Mouse (Mus musculus) midbrain, embryonic 11.5 days (tissue): ENCODE data around the gene Gm13871. TPM values are rescaled to one million over a fixed set of nuclear protein-coding genes. Genes with fewer than 3 reads are reported as not detected.
"Not testable (repeated sequence)": the region's sequence is repeated elsewhere in the genome, so short reads cannot be mapped to it uniquely, and the experiment has no call there.

ENCODE experiments used
- ATAC-seq: fragments of 200-750 bp; cut with Nextera tagmentation; 2 replicates; pipeline ENCODE4 v1.8.0; 2017; ENCODE audit warnings: moderate TSS enrichment, moderate library complexity; ENCODE audit not compliant: low FRiP score
- DNase-seq: peaks from one replicate; pipeline ENCODE4 v3.0.0; 2015; ENCODE audit warnings: low spot score; ENCODE audit errors: missing footprints
- H3K27ac ChIP-seq: fragments of 300-500 bp; sonication (generic); 2 replicates; pipeline ENCODE4 v1.5.1; 2014; ENCODE audit warnings: low read depth, low read length
- H3K27me3 ChIP-seq: fragments of 300-500 bp; sonication (generic); 2 replicates; pipeline ENCODE4 v1.6.1; 2014; ENCODE audit warnings: mild to moderate bottlenecking, low read length, moderate library complexity, mixed read lengths; ENCODE audit not compliant: control insufficient read depth, insufficient read depth
- H3K36me3 ChIP-seq: fragments of 300-500 bp; sonication (generic); 2 replicates; pipeline ENCODE4 v1.6.1; 2014; ENCODE audit warnings: mild to moderate bottlenecking, low read length, moderate library complexity, mixed read lengths; ENCODE audit not compliant: control insufficient read depth, insufficient read depth
- H3K4me1 ChIP-seq: fragments of 300-500 bp; sonication (generic); 2 replicates; pipeline ENCODE4 v1.6.1; 2014; ENCODE audit warnings: low read length; ENCODE audit not compliant: control insufficient read depth, insufficient read depth
- H3K4me2 ChIP-seq: fragments of 300-500 bp; sonication (generic); 2 replicates; pipeline ENCODE4 v1.6.1; 2014; ENCODE audit warnings: mild to moderate bottlenecking, moderate library complexity
- H3K4me3 ChIP-seq: fragments of 300-500 bp; sonication (generic); 2 replicates; pipeline ENCODE4 v1.5.1; 2014; ENCODE audit warnings: low read depth, low read length
- H3K9ac ChIP-seq: fragments of 300-500 bp; sonication (generic); 2 replicates; pipeline ENCODE4 v1.6.1; 2014; ENCODE audit warnings: low read length
- H3K9me3 ChIP-seq: fragments of 300-500 bp; sonication (generic); 2 replicates; pipeline ENCODE4 v1.6.1; 2016; ENCODE audit warnings: low read length; ENCODE audit not compliant: control insufficient read depth
- WGBS: fragments of 180-500 bp; shearing (Covaris S2); extraction: QIAGEN DNeasy Blood & Tissue Kit; methylation state at CpG from one replicate; pipeline ENCODE4 v1.1.7; 2014; 5-methylcytosine and 5-hydroxymethylcytosine counted together
- polyA plus RNA-seq: library from polyadenylated mRNA; unstranded; fragments of >200 nt; fragmentation: Nextera tagmentation; extraction: Ambion mirVana; gene quantifications from 2 replicates; pipeline ENCODE4 v1.2.1, GENCODE M21; 2014

The Gm13871 gene
- polyA plus RNA-seq, result not detected in 2 replicates

- H3K4me2 ChIP-seq, H3K9me3 ChIP-seq, H3K27ac ChIP-seq, ATAC-seq, H3K27me3 ChIP-seq, H3K4me1 ChIP-seq, H3K9ac ChIP-seq, DNase-seq, H3K4me3 ChIP-seq, H3K36me3 ChIP-seq: not testable (repeated sequence)
- no CpG with 5 or more reads among the region's 4 CpGs for WGBS
These were observed at the start of gene Gm13871 for GRCm38 (mm10) chr4:73905853-73906252. Gm13871 (minus strand) TSS chr4:73905953.

GRCm38 (mm10) chr4:73950375-73950896, 44.7 kb upstream of the Gm13871 start, which contains the start of gene 2310002L09Rik:
2310002L09Rik (minus strand) TSS chr4:73950846.
- ATAC-seq, result no peak
- Histone ChIP-seq H3K9me3 (no peaks in the 10 kb centered on the region), H3K9ac (no peak within 1 kb of the TSS), H3K4me1 (no peaks in the 10 kb centered on the region), H3K27ac (no peak within 1 kb of the TSS), H3K4me3 (no peak within 1 kb of the TSS), H3K36me3 (no peaks in the 10 kb centered on the region), H3K27me3 (no peaks in the 10 kb centered on the region), H3K4me2 (no peak within 1 kb of the TSS)
- WGBS, result 87% methylated on average over 8 of the region's 8 CpGs
- DNase-seq, result no peak

DNA sequence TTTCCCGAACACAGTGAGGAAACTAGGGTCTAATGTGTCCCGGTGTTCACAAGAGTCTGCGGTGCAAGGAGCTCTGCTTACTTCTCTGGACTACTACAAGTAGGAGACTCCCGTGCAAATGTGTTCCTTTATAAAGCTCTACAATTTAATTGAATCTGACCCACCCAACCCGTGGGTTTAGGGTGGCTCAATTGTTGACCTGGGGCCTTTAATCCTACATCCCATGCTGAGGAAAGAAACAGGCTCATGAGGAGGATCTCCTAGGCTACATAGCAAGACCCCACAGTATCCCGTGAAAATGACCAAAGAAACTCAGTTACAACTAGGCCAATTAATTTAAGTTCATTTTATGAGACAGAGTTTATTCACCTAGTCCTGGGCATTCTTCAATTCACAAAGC, 14.9 kb upstream of the Gm13871 start, which contains the start of gene Gm11756:
Gene Gm11756 (minus strand): TSS at position 101 of the 400 bp plus-strand sequence.
- DNase-seq, H3K27me3 ChIP-seq, H3K36me3 ChIP-seq, ATAC-seq, H3K4me3 ChIP-seq, H3K4me2 ChIP-seq, H3K9ac ChIP-seq, H3K27ac ChIP-seq, H3K4me1 ChIP-seq, H3K9me3 ChIP-seq: not testable (repeated sequence)
- 82% methylated on average over 6 of the region's 6 CpGs for WGBS

DNA sequence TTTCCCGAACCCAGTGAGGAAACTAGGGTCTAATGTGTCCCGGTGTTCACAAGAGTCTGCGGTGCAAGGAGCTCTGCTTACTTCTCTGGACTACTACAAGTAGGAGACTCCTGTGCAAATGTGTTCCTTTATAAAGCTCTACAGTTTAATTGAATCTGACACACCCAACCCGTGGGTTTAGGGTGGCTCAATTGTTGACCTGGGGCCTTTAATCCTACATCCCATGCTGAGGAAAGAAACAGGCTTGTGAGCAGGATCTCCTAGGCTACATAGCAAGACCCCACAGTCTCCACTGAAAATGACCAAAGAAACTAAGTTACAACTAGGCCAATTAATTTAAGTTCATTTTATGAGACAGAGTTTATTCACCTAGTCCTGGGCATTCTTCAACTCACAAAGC, 14.7 kb downstream of the Gm13871 start, which contains the start of gene Gm11757:
Gene Gm11757 (minus strand): TSS at position 101 of the 400 bp plus-strand sequence.
- not testable (repeated sequence) for H3K9me3 ChIP-seq, DNase-seq, H3K27ac ChIP-seq, ATAC-seq, H3K27me3 ChIP-seq, H3K4me1 ChIP-seq, H3K4me2 ChIP-seq, H3K9ac ChIP-seq, H3K4me3 ChIP-seq, H3K36me3 ChIP-seq
- no CpG with 5 or more reads among the region's 4 CpGs for WGBS

- DNase-seq, result not testable (repeated sequence)
These were observed 29.6 kb downstream of the Gm13871 start, which contains the start of gene Gm11758 for GRCm38 (mm10) chr4:73876166-73876565. Gm11758 (minus strand) TSS chr4:73876266.

More at GRCm38 (mm10) chr4:73876166-73876565, 29.6 kb downstream of the Gm13871 start, which contains the start of gene Gm11758:
- H3K27ac ChIP-seq, ATAC-seq, H3K27me3 ChIP-seq, H3K4me1 ChIP-seq, H3K4me3 ChIP-seq, H3K36me3 ChIP-seq, H3K9me3 ChIP-seq, H3K4me2 ChIP-seq, H3K9ac ChIP-seq: not testable (repeated sequence)
- no CpG with 5 or more reads among the region's 4 CpGs for WGBS

Other genes with a start within 250 kb of the Gm13871 start
- not detected in 2 replicates for gene Gm11239, start 237.6 kb downstream of the Gm13871 start, polyA plus RNA-seq
- gene Gm428, start 222.4 kb downstream of the Gm13871 start, polyA plus RNA-seq, result not detected in 2 replicates
- gene Rasef, start 115.0 kb downstream of the Gm13871 start, polyA plus RNA-seq, result 0.05 and 0.22 TPM in 2 replicates
- not detected in 2 replicates for gene Gm11758, start 29.7 kb downstream of the Gm13871 start, polyA plus RNA-seq
- not detected in 2 replicates for gene Gm11757, start 14.8 kb downstream of the Gm13871 start, polyA plus RNA-seq
- not detected in 2 replicates for gene Gm11756, start 14.8 kb upstream of the Gm13871 start, polyA plus RNA-seq
- gene 2310002L09Rik, start 44.9 kb upstream of the Gm13871 start, polyA plus RNA-seq, result not detected in 2 replicates
- 3.2 and 4.1 TPM in 2 replicates for gene Frmd3, start 107.5 kb upstream of the Gm13871 start, polyA plus RNA-seq